Mouse (Mus musculus) CH12.LX (cell line): ENCODE measurements at regions not wholly inside any gene's neighbourhood (a gene's known extent, or its start where the extent isn't known, plus 50 kb on each side); places are given as distances from the start of the nearest gene placed in this dataset.

Experiments
- DNase-seq: peaks from one replicate; pipeline ENCODE4 v3.0.0-alpha.2; 2013; ENCODE audit errors: extremely low read depth
- H3K27ac ChIP-seq: 2 replicates; pipeline ENCODE4 v1.5.1; 2012; ENCODE audit warnings: low read depth, mild to moderate bottlenecking, control low read depth, moderate library complexity; ENCODE audit not compliant: insufficient read depth
- H3K27me3 ChIP-seq: replicated peaks from 2 replicates; pipeline ENCODE3; 2012; ENCODE audit warnings: inconsistent platforms
- H3K36me3 ChIP-seq, 2 experiments: replicated peaks in 1 of 2; 2 replicates each; pipeline versions ENCODE3 to v1.6.1; 2012; ENCODE audit warnings: inconsistent platforms in 1 of 2, low read length in 1 of 2, mild to moderate bottlenecking in 1 of 2, mixed read lengths in 1 of 2, moderate library complexity in 1 of 2; ENCODE audit not compliant: control insufficient read depth in 1 of 2, insufficient read depth in 1 of 2
- H3K4me1 ChIP-seq, 2 experiments: 2 replicates each; pipeline ENCODE4 v1.6.1; 2012; ENCODE audit warnings: inconsistent platforms in 1 of 2, moderate library complexity in 1 of 2; ENCODE audit not compliant: insufficient read depth in 2 of 2, control insufficient read depth in 1 of 2
- H3K4me2 ChIP-seq: 2 replicates; pipeline ENCODE4 v1.6.1; 2012; ENCODE audit warnings: low read depth, mild to moderate bottlenecking, control low read depth; ENCODE audit not compliant: poor library complexity, insufficient read depth, severe bottlenecking
- H3K4me3 ChIP-seq, 3 experiments: fragments of 150-350 bp in 1 of 3; sonication (generic) in 1 of 3; replicated peaks in 1 of 3; 2 replicates each; pipeline versions ENCODE3 to v1.5.1; 2011 to 2012; ENCODE audit warnings: low read depth in 2 of 3, low read length in 2 of 3, mild to moderate bottlenecking in 2 of 3, moderate library complexity in 2 of 3, control low read depth in 1 of 3, improper control_type of control experiment in 1 of 3, inconsistent platforms in 1 of 3, mixed read lengths in 1 of 3; ENCODE audit not compliant: poor library complexity in 1 of 3
- H3K79me2 ChIP-seq: replicated peaks from 2 replicates; pipeline ENCODE4 v1.6.1; 2012; ENCODE audit warnings: mild to moderate bottlenecking, moderate library complexity; ENCODE audit not compliant: control insufficient read depth, poor library complexity, insufficient read depth, severe bottlenecking; ENCODE audit errors: extremely low read depth
- H3K9ac ChIP-seq: 2 replicates; pipeline ENCODE4 v1.6.1; 2012; ENCODE audit warnings: low read depth, mild to moderate bottlenecking, control low read depth, moderate library complexity; ENCODE audit not compliant: insufficient read depth
- H3K9me3 ChIP-seq: replicated peaks from 2 replicates; pipeline ENCODE3; 2012; ENCODE audit warnings: low read length, inconsistent platforms, mixed read lengths
- CHD1 ChIP-seq: IDR thresholded peaks from 2 replicates; pipeline ENCODE4 v1.6.1; 2012; ENCODE audit warnings: low read depth, low read length, improper control_type of control experiment, inconsistent platforms
- ETS1 ChIP-seq: conservative IDR thresholded peaks from 2 replicates; pipeline ENCODE4 v1.6.1; 2012; ENCODE audit warnings: low read depth, mild to moderate bottlenecking, inconsistent platforms, low read length, improper control_type of control experiment, moderate library complexity
- GABPA ChIP-seq: IDR thresholded peaks from 2 replicates; pipeline ENCODE4 v1.6.1; 2012; ENCODE audit warnings: low read depth, low read length, improper control_type of control experiment, inconsistent platforms; ENCODE audit not compliant: insufficient replicate concordance
- HCFC1 ChIP-seq: IDR thresholded peaks from 2 replicates; pipeline ENCODE4 v1.6.1; 2012; ENCODE audit warnings: low read depth, mild to moderate bottlenecking, inconsistent platforms, low read length, improper control_type of control experiment
- JUND ChIP-seq: conservative IDR thresholded peaks from 2 replicates; pipeline ENCODE4 v1.6.1; 2011; ENCODE audit warnings: low read depth, low read length, improper control_type of control experiment
- KAT2A ChIP-seq: IDR thresholded peaks from 2 replicates; pipeline ENCODE4 v1.6.1; 2012; ENCODE audit warnings: low read length, improper control_type of control experiment, inconsistent platforms; ENCODE audit not compliant: insufficient replicate concordance
- PAX5 ChIP-seq: IDR thresholded peaks from 2 replicates; pipeline ENCODE4 v1.6.1; 2012; ENCODE audit warnings: low read length, inconsistent platforms, mixed read lengths
- RCOR1 ChIP-seq: conservative IDR thresholded peaks from 2 replicates; pipeline ENCODE4 v1.6.1; 2012; ENCODE audit warnings: low read depth, mild to moderate bottlenecking, inconsistent platforms, low read length, improper control_type of control experiment
- SIN3A ChIP-seq: IDR thresholded peaks from 2 replicates; pipeline ENCODE4 v1.6.1; 2012; ENCODE audit warnings: low read length, improper control_type of control experiment, inconsistent platforms
- SMC3 ChIP-seq: IDR thresholded peaks from 2 replicates; pipeline ENCODE4 v1.6.1; 2011; ENCODE audit warnings: low read depth, low read length, improper control_type of control experiment
- TCF12 ChIP-seq: IDR thresholded peaks from 2 replicates; pipeline ENCODE4 v1.6.1; 2014; ENCODE audit warnings: low read depth, mild to moderate bottlenecking, inconsistent platforms, low read length, improper control_type of control experiment
- UBTF ChIP-seq: IDR thresholded peaks from 2 replicates; pipeline ENCODE4 v1.6.1; 2012; ENCODE audit warnings: low read depth, mild to moderate bottlenecking, inconsistent platforms, low read length, improper control_type of control experiment, moderate library complexity
- ZKSCAN1 ChIP-seq: IDR thresholded peaks from 2 replicates; pipeline ENCODE4 v1.6.1; 2012; ENCODE audit warnings: low read depth, inconsistent platforms, low read length, improper control_type of control experiment, borderline replicate concordance
- ZMIZ1 ChIP-seq: IDR thresholded peaks from 2 replicates; pipeline ENCODE4 v1.6.1; 2012; ENCODE audit warnings: low read depth, mild to moderate bottlenecking, inconsistent platforms, low read length, improper control_type of control experiment
- ZNF384 ChIP-seq: IDR thresholded peaks from 2 replicates; pipeline ENCODE4 v1.6.1; 2012; ENCODE audit warnings: low read depth, low read length, improper control_type of control experiment, inconsistent platforms
- dilution Hi-C: fragments of 300-500 bp; cut with MboI; formaldehyde crosslinking; loops from 2 replicates; pipeline ENCODE4 v1.14.3; 2020; ENCODE audit warnings: low sequenced_read_pairs; ENCODE audit not compliant: extremely low pct_unique_long_range_greater_than_20kb, extremely low pct_ligation_motif_present
- in situ Hi-C: fragments of 300-500 bp; cut with MboI; formaldehyde crosslinking; loops from 3 replicates; pipeline ENCODE4 v1.14.3; 2019; ENCODE audit warnings: low sequenced_read_pairs, low pct_ligation_motif_present, low pct_unique_long_range_greater_than_20kb, mixed read lengths

GRCm38 (mm10) chr16:65233964-65234363 is 128.3 kb upstream of the Htr1f start:
- Histone ChIP-seq H3K4me1 (no peaks in the 10 kb centered on the region), H3K36me3 (no peaks in the 10 kb centered on the region), H3K9ac (no peak overlapping the region), H3K27me3 (no peaks in the 10 kb centered on the region), H3K4me2 (no peak overlapping the region), H3K9me3 (no peaks in the 10 kb centered on the region), H3K27ac (no peak overlapping the region), H3K79me2 (no peaks in the 10 kb centered on the region), H3K4me3 (no peak overlapping the region)
- in situ Hi-C loops = no loop called here
- dilution Hi-C loops = no loop called here
- TF ChIP-seq ZMIZ1 = no peak
- TF ChIP-seq RCOR1 = no peak
- no peak for DNase-seq

- no peak overlapping the region for H3K27ac ChIP-seq
- H3K9ac ChIP-seq = no peak overlapping the region
- no peak for TF ChIP-seq SIN3A
- TF ChIP-seq TCF12 = no peak
- TF ChIP-seq UBTF = no peak
- no peak for TF ChIP-seq ZNF384
- TF ChIP-seq PAX5 = no peak
- TF ChIP-seq GABPA = no peak
- no peak for TF ChIP-seq RCOR1
- TF ChIP-seq JUND = no peak
- TF ChIP-seq SMC3 = no peak
- TF ChIP-seq HCFC1 = no peak
- no peak for TF ChIP-seq ETS1
- no peak for TF ChIP-seq KAT2A
- TF ChIP-seq ZKSCAN1 = no peak
- no peak for TF ChIP-seq CHD1
- H3K4me2 ChIP-seq = no peak overlapping the region
- no peak for DNase-seq
- no peaks in the 10 kb centered on the region for H3K4me1 ChIP-seq
- dilution Hi-C loops (no loop called here), in situ Hi-C loops (no loop called here)
- H3K4me3 ChIP-seq = no peak overlapping the region
- H3K79me2 ChIP-seq = no peaks in the 10 kb centered on the region
- no peaks in the 10 kb centered on the region for H3K36me3 ChIP-seq
- H3K9me3 ChIP-seq = no peaks in the 10 kb centered on the region
- H3K27me3 ChIP-seq = no peaks in the 10 kb centered on the region
Measured at GRCm38 (mm10) chr16:65219434-65219833, 113.8 kb upstream of the Htr1f start.
